Mouse (Mus musculus) heart, postnatal 0 days (tissue): ENCODE data around the gene Prpf8. TPM values are rescaled to one million over a fixed set of nuclear protein-coding genes. Genes with fewer than 3 reads are reported as not detected.

Experiments
- ATAC-seq: fragments of 200-750 bp; cut with Nextera tagmentation; 2 replicates; pipeline ENCODE4 v1.8.0; 2017; ENCODE audit warnings: low read depth, moderate number of reproducible peaks, moderate library complexity; ENCODE audit not compliant: insufficient read depth
- DNase-seq: peaks from one replicate; pipeline ENCODE4 v3.0.0-alpha.2; 2016; ENCODE audit warnings: low spot score
- H3K27ac ChIP-seq: fragments of 300-500 bp; sonication (generic); 2 replicates; pipeline ENCODE4 v1.5.1; 2014; ENCODE audit warnings: low read depth, mild to moderate bottlenecking
- H3K27me3 ChIP-seq: fragments of 300-500 bp; sonication (generic); 2 replicates; pipeline ENCODE4 v1.6.1; 2014; ENCODE audit warnings: low read length, mixed read lengths; ENCODE audit not compliant: control insufficient read depth, insufficient read depth
- H3K36me3 ChIP-seq: fragments of 300-500 bp; sonication (generic); replicated peaks from 2 replicates; pipeline ENCODE4 v1.6.1; 2014; ENCODE audit warnings: low read length, mixed read lengths; ENCODE audit not compliant: control insufficient read depth, insufficient read depth
- H3K4me1 ChIP-seq: fragments of 300-500 bp; sonication (generic); 2 replicates; pipeline ENCODE4 v1.6.1; 2014; ENCODE audit warnings: antibody characterized with exemption; ENCODE audit not compliant: control insufficient read depth, insufficient read depth
- H3K4me2 ChIP-seq: fragments of 300-500 bp; sonication (generic); 2 replicates; pipeline ENCODE4 v1.6.1; 2014; ENCODE audit warnings: low read depth, mild to moderate bottlenecking, low read length, moderate library complexity
- H3K4me3 ChIP-seq: fragments of 300-500 bp; sonication (generic); 2 replicates; pipeline ENCODE4 v1.5.1; 2014; ENCODE audit warnings: low read depth, low read length
- H3K9ac ChIP-seq: fragments of 300-500 bp; sonication (generic); replicated peaks from 2 replicates; pipeline ENCODE4 v1.6.1; 2014; ENCODE audit warnings: low read depth, low read length, mixed read lengths
- H3K9me3 ChIP-seq: fragments of 300-500 bp; sonication (generic); replicated peaks from 2 replicates; pipeline ENCODE4 v1.6.1; 2016; ENCODE audit warnings: low read length; ENCODE audit not compliant: control insufficient read depth
- CTCF ChIP-seq: IDR thresholded peaks from 2 replicates; pipeline ENCODE4 v1.5.1; 2016; ENCODE audit warnings: antibody characterized with exemption, control low read depth, low read depth
- EP300 ChIP-seq: IDR thresholded peaks from 2 replicates; pipeline ENCODE4 v1.6.1; 2016; ENCODE audit warnings: antibody characterized with exemption, low read depth
- WGBS: fragments of 180-500 bp; shearing (Covaris S2); extraction: QIAGEN DNeasy Blood & Tissue Kit; methylation state at CpG from one replicate; pipeline ENCODE4 v1.1.7; 2014; 5-methylcytosine and 5-hydroxymethylcytosine counted together
- polyA plus RNA-seq: library from polyadenylated mRNA; unstranded; fragments of >200 nt; fragmentation: Nextera tagmentation; extraction: Ambion mirVana; gene quantifications from 2 replicates; pipeline ENCODE4 v1.2.1, GENCODE M21; 2015
- total RNA-seq: library from RNA; depleted of rRNA; stranded (reverse); fragments of >200 nt; gene quantifications from 2 replicates; pipeline ENCODE4 v1.2.3, GENCODE M21; 2014; ENCODE audit warnings: low replicate concordance

Gene Prpf8
- total and polyA plus RNA-seq, 2 experiments from 2014 or later: 17.0 to 79.8 TPM

DNA sequence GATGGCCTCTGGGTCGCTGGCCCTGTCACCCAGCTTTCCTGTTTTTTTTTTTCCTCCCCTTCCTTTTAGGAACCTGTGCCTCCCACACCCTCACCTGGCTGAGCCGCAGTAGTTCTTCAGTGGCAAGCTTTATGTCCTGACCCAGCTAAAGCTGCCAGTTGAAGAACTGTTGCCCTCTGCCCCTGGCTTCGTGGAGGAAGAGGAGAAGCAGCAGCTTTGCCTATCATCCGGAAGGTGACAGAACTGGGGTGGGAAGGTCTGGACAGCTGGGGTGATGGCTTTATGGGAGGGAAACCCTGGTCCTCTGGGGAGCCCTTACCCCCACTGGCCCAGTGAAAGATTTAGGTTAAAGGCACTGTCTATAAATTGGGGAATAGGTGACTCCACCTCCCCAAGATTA is 23.0 kb upstream of the Prpf8 start:
- no peak for ATAC-seq
- TF ChIP-seq CTCF: no peak
- Histone ChIP-seq H3K4me2 (peak overlapping the region; percentile 65), H3K9ac (0 out of 2 replicates have a peak overlapping the region, but pooled peaks have one; percentile 8), H3K27ac (peak overlapping the region; percentile 97), H3K4me3 (peak overlapping the region; percentile 87), H3K27me3 (no peaks in the 10 kb centered on the region), H3K9me3 (no peaks in the 10 kb centered on the region), H3K4me1 (peaks cover 27% of the 10 kb centered on the region), H3K36me3 (peaks cover 27% of the 10 kb centered on the region)
- 63% methylated on average over 4 of the region's 4 CpGs for WGBS
- no peak for DNase-seq

DNA sequence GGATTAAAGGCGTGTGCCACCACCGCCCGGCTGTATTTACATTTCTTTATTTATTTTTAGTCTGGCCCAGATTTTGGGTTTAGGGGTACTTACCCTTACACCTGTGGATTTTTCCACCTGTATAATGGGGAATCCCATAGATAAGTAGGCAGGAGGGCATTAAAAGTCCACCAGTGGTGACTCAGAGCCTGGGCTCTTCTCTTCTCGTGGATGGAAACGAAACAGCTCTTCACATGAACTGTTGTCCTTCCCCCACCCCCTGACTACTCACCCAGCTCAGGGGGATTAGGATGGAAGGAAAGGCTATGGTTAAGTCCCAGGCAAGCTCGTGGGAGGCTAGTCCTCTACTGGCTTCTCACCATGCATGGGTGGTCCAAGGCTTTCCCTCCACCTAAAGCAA is 22.2 kb upstream of the Prpf8 start:
- ATAC-seq: no peak
- Histone ChIP-seq H3K9me3 (no peaks in the 10 kb centered on the region), H3K27ac (no peak overlapping the region), H3K27me3 (no peaks in the 10 kb centered on the region), H3K4me1 (peaks cover 23% of the 10 kb centered on the region), H3K4me2 (no peak overlapping the region), H3K36me3 (peaks cover 27% of the 10 kb centered on the region), H3K9ac (no peak overlapping the region), H3K4me3 (no peak overlapping the region)
- DNase-seq: no peak
- TF ChIP-seq EP300: no peak
- TF ChIP-seq CTCF: no peak
- 84% methylated on average over 6 of the region's 6 CpGs for WGBS

DNA sequence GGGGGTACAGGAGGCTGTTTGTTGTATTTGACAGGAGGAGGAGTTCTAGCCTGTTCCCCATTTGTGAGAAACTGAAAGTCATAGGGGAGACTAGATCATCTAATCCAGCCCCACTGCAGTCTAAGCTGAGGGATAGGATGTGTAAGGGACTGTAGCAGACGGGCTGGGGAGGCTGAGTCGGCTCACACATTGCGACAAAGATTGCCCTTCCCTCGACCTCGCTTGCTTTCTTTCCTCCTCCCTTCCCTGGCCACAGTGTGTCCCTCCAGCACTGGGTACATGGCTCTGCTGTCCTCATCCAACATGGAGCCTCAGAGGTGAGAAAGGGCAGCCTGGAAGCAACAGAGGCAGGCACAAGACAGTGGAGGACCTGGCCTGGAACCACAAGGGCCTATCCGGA is 21.6 kb upstream of the Prpf8 start:
- Histone ChIP-seq H3K4me3 (no peak overlapping the region), H3K9ac (no peak overlapping the region), H3K4me1 (peaks cover 16% of the 10 kb centered on the region), H3K27ac (no peak overlapping the region), H3K4me2 (no peak overlapping the region), H3K9me3 (no peaks in the 10 kb centered on the region), H3K27me3 (no peaks in the 10 kb centered on the region), H3K36me3 (peaks cover 27% of the 10 kb centered on the region)
- no peak for ATAC-seq
- TF ChIP-seq EP300: no peak
- DNase-seq: no peak
- 80% methylated on average over 6 of the region's 6 CpGs for WGBS

DNA sequence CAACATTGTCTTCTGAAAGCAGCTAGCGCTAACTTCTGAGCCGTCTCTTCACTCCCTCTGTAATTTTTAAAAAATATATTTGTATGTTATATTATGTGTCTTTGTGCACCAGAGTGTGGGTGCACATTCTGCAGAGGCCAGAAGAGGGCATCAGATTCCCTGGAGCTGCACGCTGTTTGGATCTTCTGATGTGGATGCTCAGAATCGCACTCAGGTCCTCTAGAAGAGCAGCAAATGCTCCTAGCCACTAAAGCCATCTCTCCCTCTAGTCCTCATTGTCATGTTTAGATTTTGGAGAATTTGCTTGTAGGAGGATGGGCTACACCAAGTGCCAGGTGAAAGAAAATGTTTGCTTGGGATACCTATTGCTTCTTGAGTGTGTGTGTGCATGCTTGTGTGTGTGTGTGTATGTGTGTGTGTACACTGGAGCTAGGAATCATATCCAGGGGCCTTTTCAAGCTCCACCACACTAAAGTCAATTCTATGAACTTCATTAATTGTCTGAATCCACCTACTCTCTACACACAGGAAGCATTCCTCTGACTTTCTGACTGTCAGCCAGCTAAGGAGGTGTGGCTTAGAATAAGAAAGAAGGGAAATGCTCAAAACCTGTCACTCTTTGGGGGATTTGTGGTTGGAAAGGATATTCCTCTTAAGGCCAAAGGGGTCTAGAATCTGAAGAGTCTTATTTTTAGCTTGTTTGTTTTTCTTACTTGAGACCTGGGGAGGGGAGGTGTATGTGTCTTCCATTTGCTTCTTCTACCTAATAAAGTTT is 19.7 kb upstream of the Prpf8 start:
- DNase-seq (peak; percentile 37), ATAC-seq (no peak)
- H3K36me3 ChIP-seq: peaks cover 27% of the 10 kb centered on the region
- H3K27me3 ChIP-seq: no peaks in the 10 kb centered on the region
- 0 out of 2 replicates have a peak overlapping the region, but pooled peaks have one; percentile 28 for H3K27ac ChIP-seq
- H3K9me3 ChIP-seq: no peaks in the 10 kb centered on the region
- WGBS: 97% methylated on average over 4 of the region's 4 CpGs
- H3K4me2 ChIP-seq: 0 out of 2 replicates have a peak overlapping the region, but pooled peaks have one; percentile 73
- no peak for TF ChIP-seq EP300
- no peak for TF ChIP-seq CTCF
- no peak overlapping the region for H3K4me3 ChIP-seq
- H3K9ac ChIP-seq: no peak overlapping the region
- peaks cover 14% of the 10 kb centered on the region for H3K4me1 ChIP-seq

DNA sequence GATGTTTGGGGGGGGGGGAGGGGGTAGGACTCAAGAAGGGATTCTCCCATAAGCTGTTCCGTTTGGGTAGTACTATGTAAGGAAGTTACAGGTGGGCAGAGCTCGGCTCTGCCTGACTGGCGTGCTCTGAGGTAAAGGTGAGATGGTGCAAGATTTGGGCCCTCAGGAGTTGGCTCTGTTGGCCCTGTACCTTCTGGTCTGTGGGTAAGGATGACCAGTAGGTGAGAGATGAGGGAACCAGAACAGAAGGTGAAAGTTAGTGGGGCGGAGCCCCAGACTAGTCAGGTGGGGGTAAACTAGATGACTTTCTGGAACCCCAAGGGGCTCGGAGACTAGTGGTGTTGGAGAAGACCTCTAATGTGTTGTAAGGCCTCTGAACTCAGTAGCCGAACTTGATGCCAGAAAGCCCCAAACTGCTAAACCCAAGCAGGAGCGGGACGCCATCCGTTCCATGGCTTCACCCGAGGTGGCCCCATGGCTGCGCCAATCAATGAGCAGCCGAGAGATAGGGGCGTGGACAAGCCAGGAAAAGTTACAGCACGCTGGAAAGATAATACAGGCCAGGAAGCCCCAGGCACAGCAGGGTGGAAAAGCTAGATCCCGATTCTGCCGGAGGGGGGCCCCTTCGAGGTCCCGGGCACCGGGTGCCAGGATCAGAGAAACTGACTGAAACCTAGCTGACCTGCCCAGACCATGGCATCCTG is 19.0 kb upstream of the Prpf8 start:
- Histone ChIP-seq H3K9ac (peak overlapping the region; percentile 49), H3K9me3 (no peaks in the 10 kb centered on the region), H3K36me3 (peaks cover 27% of the 10 kb centered on the region), H3K4me2 (peak overlapping the region; percentile 73), H3K27me3 (no peaks in the 10 kb centered on the region), H3K4me1 (peaks cover 11% of the 10 kb centered on the region), H3K27ac (peak overlapping the region; percentile 33; the same call in 1 of the 2 replicates), H3K4me3 (peak overlapping the region; percentile 47)
- DNase-seq (peak; percentile 80), ATAC-seq (peak; percentile 73)
- TF ChIP-seq CTCF (no peak), EP300 (no peak)
- WGBS: 12% methylated on average over 19 of the region's 19 CpGs
